Mouse (Mus musculus): ENCODE data around the gene Tagln2. TPM values are rescaled to one million over a fixed set of nuclear protein-coding genes. Genes with fewer than 3 reads are reported as not detected.

Gene Tagln2
- polyA plus RNA-seq, 1 experiment from 2014 or later: 395 TPM

DNA sequence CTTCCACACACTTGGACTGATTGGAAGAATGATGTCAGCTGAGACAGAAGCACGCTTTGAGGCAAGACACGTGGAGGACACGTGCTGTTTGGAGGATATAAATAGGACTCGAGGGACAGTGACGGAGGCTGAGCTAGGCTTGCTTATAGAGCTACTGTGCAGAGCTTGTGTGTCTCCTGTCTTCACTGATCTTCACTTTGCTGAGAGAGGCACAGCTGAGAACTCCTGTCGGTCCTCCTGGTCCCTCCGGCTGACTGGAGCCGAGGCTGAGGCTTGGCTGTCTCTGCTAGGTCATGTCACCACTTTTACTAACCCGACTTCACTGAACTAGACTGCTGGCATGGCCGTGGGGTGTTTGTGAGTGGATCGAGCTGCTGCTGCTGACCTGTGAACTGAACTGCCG, 23.9 kb downstream of the Tagln2 start:
- no peak overlapping the region for H3K4me2 ChIP-seq (replicated peaks)
- 54% methylated on average over 12 of the region's 12 CpGs for WGBS
- H3K27ac ChIP-seq: no peak overlapping the region
- no peak overlapping the region for H3K9ac ChIP-seq
- H3K4me3 ChIP-seq (replicated peaks): no peak overlapping the region
- no peaks in the 10 kb centered on the region for H3K9me3 ChIP-seq
- no peak for ATAC-seq
- peaks cover 23% of the 10 kb centered on the region; the same call in 1 of the 2 replicates for H3K4me1 ChIP-seq (replicated peaks)
- no peaks in the 10 kb centered on the region for H3K27me3 ChIP-seq (replicated peaks)
- H3K36me3 ChIP-seq: no peaks in the 10 kb centered on the region

DNA sequence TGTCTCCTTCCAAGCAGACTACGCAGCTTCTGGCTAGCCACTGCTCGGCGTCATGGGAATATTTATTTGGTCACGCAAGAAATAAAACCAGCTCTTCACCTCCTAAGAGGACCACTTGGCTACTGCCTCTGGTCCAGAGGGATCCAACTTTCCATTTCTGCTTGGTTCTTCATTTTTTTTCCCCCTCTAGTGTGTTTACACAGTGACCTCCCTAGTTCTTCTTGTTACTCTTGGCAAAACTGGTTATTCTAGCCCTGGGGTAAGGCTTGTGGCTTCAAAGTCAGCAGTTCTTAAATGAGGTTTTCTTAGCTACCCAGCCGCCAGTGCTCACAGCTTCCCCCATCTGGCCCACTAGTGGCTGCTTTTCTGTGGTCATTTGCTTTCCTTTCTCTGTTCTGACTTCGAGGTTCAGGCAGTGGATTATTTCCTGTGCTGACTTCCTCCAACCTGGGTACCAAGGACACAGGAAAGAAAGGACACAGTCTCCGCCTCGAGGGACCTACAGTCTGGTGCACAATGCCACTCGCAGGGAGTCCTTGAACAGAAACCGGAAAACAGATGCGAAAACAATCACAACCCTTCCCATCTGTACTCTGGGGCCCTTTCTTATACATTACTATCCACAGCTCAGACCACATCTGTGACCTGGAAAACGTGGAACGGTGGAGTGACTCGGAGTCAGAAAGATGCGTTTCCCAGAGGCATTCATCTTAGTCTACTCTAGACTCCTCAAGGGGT, 25.3 kb downstream of the Tagln2 start:
- H3K4me2 ChIP-seq (replicated peaks): peak overlapping the region; percentile 38; the same call in 1 of the 2 replicates
- H3K4me3 ChIP-seq (replicated peaks): no peak overlapping the region
- H3K4me1 ChIP-seq (replicated peaks): peaks cover 18% of the 10 kb centered on the region; the same call in 1 of the 2 replicates
- peak overlapping the region; percentile 6; the same call in 1 of the 2 replicates for H3K27ac ChIP-seq
- H3K27me3 ChIP-seq (replicated peaks): no peaks in the 10 kb centered on the region
- H3K36me3 ChIP-seq: no peaks in the 10 kb centered on the region
- H3K9me3 ChIP-seq: no peaks in the 10 kb centered on the region
- ATAC-seq: no peak; the same call in 1 of the 2 replicates
- 39% methylated on average over 15 of the region's 15 CpGs for WGBS
- H3K9ac ChIP-seq: no peak overlapping the region

DNA sequence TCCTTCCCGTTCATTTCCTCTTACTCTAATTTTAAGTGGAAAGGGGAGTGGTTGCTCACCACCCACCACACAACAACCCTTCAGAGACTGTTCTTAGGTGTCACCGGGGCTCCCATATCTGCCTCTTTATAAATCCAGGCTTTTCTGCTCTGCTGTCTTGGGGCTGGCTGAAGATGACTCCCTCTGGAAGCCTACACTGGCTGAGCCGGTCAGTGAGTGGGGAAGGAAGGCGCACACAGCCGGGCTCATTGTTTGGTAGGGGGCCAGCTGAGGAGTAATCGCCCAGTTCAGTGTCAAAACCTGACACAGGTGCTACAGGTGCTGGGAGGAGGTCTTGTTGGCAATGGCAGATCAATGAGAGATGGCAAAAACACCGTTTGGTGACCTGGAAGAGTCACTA, 26.1 kb downstream of the Tagln2 start:
- no peak for ATAC-seq
- Histone ChIP-seq H3K27me3 (replicated peaks) (no peaks in the 10 kb centered on the region), H3K9me3 (no peaks in the 10 kb centered on the region), H3K4me1 (replicated peaks) (peaks cover 19% of the 10 kb centered on the region; the same call in 1 of the 2 replicates), H3K9ac (no peak overlapping the region), H3K4me2 (replicated peaks) (0 out of 2 replicates have a peak overlapping the region, but pooled peaks have one; percentile 38), H3K36me3 (no peaks in the 10 kb centered on the region), H3K27ac (no peak overlapping the region), H3K4me3 (replicated peaks) (no peak overlapping the region)
- 67% methylated on average over 7 of the region's 7 CpGs for WGBS

DNA sequence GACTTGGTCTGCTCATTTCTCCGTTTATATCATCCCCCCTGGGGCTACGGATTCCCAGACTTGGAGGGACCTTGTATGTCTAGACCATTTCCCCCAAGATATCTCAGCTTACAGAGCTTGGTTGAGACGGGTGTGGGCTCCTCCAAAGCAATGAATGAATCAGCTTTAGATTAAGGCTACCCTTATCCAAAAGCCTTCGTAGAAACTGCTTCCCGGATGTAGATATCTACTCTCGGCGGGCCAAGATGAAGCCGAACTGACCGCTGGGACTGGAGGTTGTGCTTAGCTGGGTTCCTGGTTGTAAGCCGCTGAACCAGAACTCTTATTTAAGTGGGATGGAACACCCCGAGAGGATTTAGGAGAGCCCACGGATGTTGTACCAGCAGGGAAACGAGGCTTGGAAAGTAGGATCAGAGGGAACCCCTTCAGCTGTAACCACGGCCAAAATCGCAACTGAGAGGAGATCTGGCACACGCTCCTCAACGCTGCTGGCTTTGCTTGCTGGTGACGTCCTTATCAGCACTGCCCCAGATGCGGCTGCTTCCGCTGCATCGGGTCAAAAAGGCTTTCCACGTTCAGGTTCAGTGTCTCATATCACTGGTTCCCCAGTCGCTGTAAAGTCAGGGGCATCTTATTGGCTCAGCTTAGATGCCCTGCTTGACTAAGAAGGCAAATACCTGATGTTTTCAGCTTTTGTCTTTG, 26.7 kb downstream of the Tagln2 start:
- WGBS: 67% methylated on average over 23 of the region's 23 CpGs
- H3K36me3 ChIP-seq: no peaks in the 10 kb centered on the region
- no peak overlapping the region for H3K4me2 ChIP-seq (replicated peaks)
- ATAC-seq: no peak
- H3K27me3 ChIP-seq (replicated peaks): no peaks in the 10 kb centered on the region
- no peaks in the 10 kb centered on the region for H3K9me3 ChIP-seq
- no peak overlapping the region for H3K27ac ChIP-seq
- H3K9ac ChIP-seq: no peak overlapping the region
- H3K4me3 ChIP-seq (replicated peaks): no peak overlapping the region
- H3K4me1 ChIP-seq (replicated peaks): peaks cover 17% of the 10 kb centered on the region; the same call in 1 of the 2 replicates

DNA sequence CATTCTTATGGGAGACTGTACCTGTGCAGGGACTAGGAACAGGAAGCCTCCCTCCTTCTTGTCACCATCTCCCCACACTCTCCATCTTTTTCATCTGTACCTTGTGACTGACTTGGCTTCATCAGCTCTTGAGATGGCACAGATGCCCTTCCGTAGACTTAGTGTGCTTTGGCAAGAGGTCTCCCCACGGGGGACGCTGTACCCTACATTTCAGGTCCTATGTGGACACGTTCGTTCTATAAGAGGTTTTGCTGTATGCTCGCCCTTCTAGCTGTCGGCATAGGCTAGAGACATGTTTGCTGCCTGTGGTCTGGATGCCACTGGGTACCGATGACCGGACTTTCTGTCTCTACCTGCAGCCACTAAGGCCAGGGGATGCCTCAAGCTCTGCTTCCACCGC, 27.6 kb downstream of the Tagln2 start:
- Histone ChIP-seq H3K4me1 (replicated peaks) (peaks cover 23% of the 10 kb centered on the region), H3K27me3 (replicated peaks) (no peaks in the 10 kb centered on the region)
- 93% methylated on average over 10 of the region's 10 CpGs for WGBS

DNA sequence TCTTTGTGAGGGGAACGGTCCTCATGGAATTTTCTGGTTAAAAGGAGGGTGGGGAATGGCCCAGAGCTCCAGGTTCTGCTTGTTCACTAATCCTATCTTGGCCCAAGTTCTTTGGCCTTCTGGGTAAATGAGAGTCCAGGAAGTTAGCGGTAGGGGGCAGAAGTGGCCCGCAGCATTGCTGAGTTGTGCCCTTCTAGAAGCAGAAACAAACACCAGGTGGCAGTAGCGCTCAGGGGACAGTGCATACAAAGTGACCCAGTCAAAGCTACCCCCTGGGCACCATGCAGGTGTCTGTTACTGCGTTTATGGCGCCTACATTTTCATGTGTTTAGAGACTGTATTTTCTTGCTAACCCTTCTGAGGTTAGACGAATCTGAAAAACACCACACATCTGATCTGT, 28.9 kb downstream of the Tagln2 start:
- H3K36me3 ChIP-seq: no peaks in the 10 kb centered on the region
- H3K4me1 ChIP-seq (replicated peaks): peaks cover 27% of the 10 kb centered on the region
- H3K4me2 ChIP-seq (replicated peaks): no peak overlapping the region
- no peaks in the 10 kb centered on the region for H3K9me3 ChIP-seq
- peak; percentile 72 for ATAC-seq
- no peak overlapping the region for H3K9ac ChIP-seq
- no peak overlapping the region for H3K4me3 ChIP-seq (replicated peaks)
- H3K27ac ChIP-seq: no peak overlapping the region
- WGBS: 8% methylated on average over 7 of the region's 7 CpGs
- H3K27me3 ChIP-seq (replicated peaks): no peaks in the 10 kb centered on the region

More for the DNA sequence above, 27.6 kb downstream of the Tagln2 start:
- no peak for ATAC-seq
- Histone ChIP-seq H3K9me3 (no peaks in the 10 kb centered on the region), H3K36me3 (no peaks in the 10 kb centered on the region), H3K9ac (no peak overlapping the region), H3K4me3 (replicated peaks) (no peak overlapping the region), H3K27ac (no peak overlapping the region), H3K4me2 (replicated peaks) (no peak overlapping the region)

DNA sequence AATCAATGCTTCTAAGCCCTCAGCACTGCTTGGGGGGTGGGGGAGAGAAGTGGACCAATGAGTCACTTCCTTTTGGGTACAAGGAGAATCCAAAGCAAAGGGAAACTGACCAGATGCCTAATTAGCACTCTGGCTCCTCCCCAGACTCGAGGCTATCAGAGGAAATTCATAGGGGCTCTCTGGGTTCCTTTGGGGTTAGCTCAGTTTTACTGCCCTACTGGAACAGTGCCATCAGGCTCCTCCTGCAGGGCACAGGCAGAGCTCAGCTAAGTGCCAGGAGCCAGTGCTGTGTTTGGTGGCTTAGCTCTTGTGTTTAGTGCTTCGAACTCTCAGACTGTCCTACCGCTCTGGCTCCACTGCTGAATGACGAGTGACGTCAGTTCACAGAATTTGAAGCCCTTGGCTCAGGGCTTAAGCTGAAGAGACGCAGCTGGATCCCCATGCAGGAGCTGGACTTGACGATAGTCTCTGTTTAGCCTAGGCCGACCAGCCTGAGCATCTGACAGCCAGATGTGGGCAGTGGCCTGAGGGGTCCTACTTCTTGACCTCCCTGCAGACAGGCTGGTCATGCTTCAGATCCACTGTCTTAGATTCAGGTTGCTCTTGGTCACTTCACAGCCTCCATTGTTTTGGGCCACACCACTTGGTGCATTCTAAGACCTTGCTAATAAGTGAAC, 30.8 kb downstream of the Tagln2 start:
- 0 out of 2 replicates have a peak, but pooled peaks have one; percentile 28 for ATAC-seq

DNA sequence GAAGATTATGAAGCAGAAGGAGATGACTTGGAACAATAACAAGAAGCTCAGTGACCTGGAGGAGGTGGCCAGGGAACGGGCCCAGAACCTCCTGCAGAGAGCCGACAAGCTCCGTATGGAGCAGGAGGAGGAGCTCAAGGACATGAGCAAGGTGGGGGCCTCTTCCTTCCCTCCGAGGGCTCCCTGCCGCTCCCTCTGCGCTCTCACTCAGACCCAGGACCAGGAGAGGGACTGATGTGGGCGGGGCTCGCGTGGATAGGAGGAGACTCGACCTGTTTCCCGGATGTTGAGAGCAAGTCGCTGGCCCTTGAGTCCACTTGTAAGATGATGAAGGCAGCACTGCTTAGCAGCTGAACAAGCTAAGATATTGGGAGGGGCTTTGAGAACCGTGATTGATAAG, 32.7 kb downstream of the Tagln2 start:
- Histone ChIP-seq H3K9me3 (no peaks in the 10 kb centered on the region), H3K4me2 (replicated peaks) (peak overlapping the region; percentile 61), H3K27me3 (replicated peaks) (no peaks in the 10 kb centered on the region), H3K4me3 (replicated peaks) (peak overlapping the region; percentile 22), H3K9ac (no peak overlapping the region; the same call in 1 of the 2 replicates), H3K36me3 (no peaks in the 10 kb centered on the region), H3K4me1 (replicated peaks) (peaks cover 20% of the 10 kb centered on the region), H3K27ac (no peak overlapping the region)
- 2% methylated on average over 13 of the region's 13 CpGs for WGBS
- peak; percentile 83 for ATAC-seq

More for the DNA sequence above, 30.8 kb downstream of the Tagln2 start:
- no peak overlapping the region for H3K4me2 ChIP-seq (replicated peaks)
- no peak overlapping the region for H3K4me3 ChIP-seq (replicated peaks)
- WGBS: 39% methylated on average over 8 of the region's 8 CpGs
- no peak overlapping the region for H3K9ac ChIP-seq
- H3K27ac ChIP-seq: no peak overlapping the region
- H3K27me3 ChIP-seq (replicated peaks): no peaks in the 10 kb centered on the region
- H3K9me3 ChIP-seq: no peaks in the 10 kb centered on the region
- peaks cover 20% of the 10 kb centered on the region for H3K4me1 ChIP-seq (replicated peaks)
- H3K36me3 ChIP-seq: no peaks in the 10 kb centered on the region

DNA sequence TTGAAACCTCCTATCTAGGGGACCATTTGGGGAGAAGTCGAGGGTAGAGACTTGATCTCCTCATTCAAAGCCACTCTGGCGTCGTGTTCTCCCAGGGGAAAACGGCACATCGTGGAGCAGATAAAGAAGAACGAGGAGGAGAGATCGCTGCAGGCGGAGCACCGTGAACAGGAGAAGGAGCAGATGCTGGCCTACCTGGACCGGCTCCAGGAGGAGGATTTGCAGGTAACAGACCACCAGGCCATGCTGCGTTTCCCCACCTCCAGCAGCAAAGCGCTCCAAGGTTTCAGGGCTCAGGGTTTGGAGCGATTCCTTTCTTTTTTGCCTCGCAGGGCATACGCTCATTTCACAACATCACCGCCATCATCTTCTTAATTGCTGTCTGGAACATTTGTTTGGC, 35.3 kb downstream of the Tagln2 start:
- Histone ChIP-seq H3K4me2 (replicated peaks) (no peak overlapping the region), H3K4me3 (replicated peaks) (no peak overlapping the region), H3K27ac (no peak overlapping the region), H3K9ac (no peak overlapping the region), H3K9me3 (no peaks in the 10 kb centered on the region), H3K36me3 (no peaks in the 10 kb centered on the region), H3K4me1 (replicated peaks) (peaks cover 20% of the 10 kb centered on the region), H3K27me3 (replicated peaks) (no peaks in the 10 kb centered on the region)
- ATAC-seq: no peak
- 84% methylated on average over 16 of the region's 16 CpGs for WGBS

DNA sequence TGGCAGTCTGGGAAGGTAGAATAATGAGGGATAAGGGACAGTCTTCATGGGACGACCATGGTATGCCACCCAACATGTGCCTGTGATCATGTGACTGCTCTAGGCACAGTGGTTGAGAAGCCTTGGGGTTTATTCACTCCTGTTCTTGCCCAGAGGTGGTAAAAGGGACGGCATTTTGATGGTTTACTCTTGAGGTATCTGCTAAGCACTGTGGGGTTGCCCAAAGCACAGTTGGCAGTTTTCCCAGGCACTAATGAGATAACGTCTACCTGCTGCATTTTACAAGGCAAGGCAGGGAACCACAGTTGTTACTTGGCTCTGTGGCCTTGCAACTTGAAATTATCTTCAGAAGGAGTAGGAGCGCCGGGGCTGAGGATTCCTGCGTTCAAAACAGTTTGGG, 40.0 kb downstream of the Tagln2 start:
- no peaks in the 10 kb centered on the region for H3K27me3 ChIP-seq (replicated peaks)
- no peak overlapping the region for H3K9ac ChIP-seq
- H3K4me2 ChIP-seq (replicated peaks): no peak overlapping the region
- ATAC-seq: 0 out of 2 replicates have a peak, but pooled peaks have one; percentile 31
- no peak overlapping the region for H3K27ac ChIP-seq
- WGBS: 64% methylated on average over 6 of the region's 6 CpGs
- H3K36me3 ChIP-seq: no peaks in the 10 kb centered on the region
- H3K4me1 ChIP-seq (replicated peaks): no peaks in the 10 kb centered on the region
- no peak overlapping the region for H3K4me3 ChIP-seq (replicated peaks)
- H3K9me3 ChIP-seq: no peaks in the 10 kb centered on the region

DNA sequence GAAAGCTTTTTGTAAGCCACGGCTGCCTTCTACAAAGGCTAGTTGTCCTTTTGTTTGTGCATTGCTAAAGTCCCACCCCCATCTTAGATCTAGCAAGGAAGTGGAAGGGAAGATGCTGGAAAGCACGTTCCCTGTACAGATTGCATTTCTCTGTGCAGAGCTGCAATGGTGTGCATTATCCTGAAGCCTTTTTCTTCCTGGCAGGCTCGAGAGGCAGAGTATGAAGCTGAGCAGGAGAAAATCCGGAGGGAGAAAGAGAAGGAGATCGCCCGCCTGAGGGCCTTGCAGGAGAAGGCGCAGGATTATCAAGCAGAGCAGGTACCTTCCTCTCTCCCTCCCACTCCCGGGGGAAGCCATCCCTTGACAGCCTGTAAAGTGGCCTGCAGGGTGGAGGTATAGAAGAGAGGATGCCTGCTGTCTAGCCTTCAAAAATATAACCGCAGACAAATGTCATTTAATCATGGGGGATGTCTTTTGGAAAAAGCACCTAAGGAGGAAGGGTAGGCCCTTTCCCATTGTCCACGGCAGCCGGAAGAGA, 40.5 kb downstream of the Tagln2 start:
- Histone ChIP-seq H3K4me1 (replicated peaks) (no peaks in the 10 kb centered on the region), H3K27ac (no peak overlapping the region), H3K4me3 (replicated peaks) (no peak overlapping the region), H3K9me3 (no peaks in the 10 kb centered on the region), H3K36me3 (no peaks in the 10 kb centered on the region), H3K4me2 (replicated peaks) (no peak overlapping the region), H3K9ac (no peak overlapping the region), H3K27me3 (replicated peaks) (no peaks in the 10 kb centered on the region)
- ATAC-seq: no peak
- 63% methylated on average over 11 of the region's 11 CpGs for WGBS

DNA sequence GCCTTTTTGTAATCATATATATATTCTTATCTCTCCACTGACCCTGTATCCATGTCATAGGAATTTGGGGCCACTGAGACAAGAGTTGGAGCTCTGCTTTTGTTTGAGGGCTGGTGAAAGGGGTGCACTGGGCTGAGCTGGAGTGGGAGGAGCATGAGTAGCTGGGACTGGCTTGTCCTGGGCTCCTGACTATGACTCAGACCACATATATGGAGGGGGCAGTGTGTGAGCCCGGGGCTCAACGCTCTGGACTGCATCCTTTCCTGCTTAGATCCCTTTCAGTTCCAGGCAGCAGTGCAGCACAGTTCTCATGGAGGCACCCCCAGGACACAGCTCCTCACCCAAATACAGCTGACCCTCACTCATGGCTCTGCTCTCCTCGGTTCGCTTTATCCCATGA, 46.2 kb downstream of the Tagln2 start:
- ATAC-seq: no peak
- Histone ChIP-seq H3K27me3 (replicated peaks) (no peaks in the 10 kb centered on the region), H3K4me3 (replicated peaks) (no peak overlapping the region), H3K9ac (no peak overlapping the region), H3K27ac (no peak overlapping the region), H3K4me1 (replicated peaks) (peaks cover 6% of the 10 kb centered on the region), H3K9me3 (no peaks in the 10 kb centered on the region), H3K36me3 (no peaks in the 10 kb centered on the region), H3K4me2 (replicated peaks) (no peak overlapping the region)
- WGBS: 80% methylated on average over 4 of the region's 4 CpGs
